Mouse (Mus musculus): ENCODE data around the gene Wdtc1.

The Wdtc1 gene

GRCm38 (mm10) chr4:133285299-133285698 lies 68.0 kb downstream of the Wdtc1 start:
- in situ Hi-C loops (cut with MboI, MseI), result no loop called here

GRCm38 (mm10) chr4:133282656-133283055 lies 70.6 kb downstream of the Wdtc1 start:
- in situ Hi-C loops (cut with MboI, MseI), result no loop called here

DNA sequence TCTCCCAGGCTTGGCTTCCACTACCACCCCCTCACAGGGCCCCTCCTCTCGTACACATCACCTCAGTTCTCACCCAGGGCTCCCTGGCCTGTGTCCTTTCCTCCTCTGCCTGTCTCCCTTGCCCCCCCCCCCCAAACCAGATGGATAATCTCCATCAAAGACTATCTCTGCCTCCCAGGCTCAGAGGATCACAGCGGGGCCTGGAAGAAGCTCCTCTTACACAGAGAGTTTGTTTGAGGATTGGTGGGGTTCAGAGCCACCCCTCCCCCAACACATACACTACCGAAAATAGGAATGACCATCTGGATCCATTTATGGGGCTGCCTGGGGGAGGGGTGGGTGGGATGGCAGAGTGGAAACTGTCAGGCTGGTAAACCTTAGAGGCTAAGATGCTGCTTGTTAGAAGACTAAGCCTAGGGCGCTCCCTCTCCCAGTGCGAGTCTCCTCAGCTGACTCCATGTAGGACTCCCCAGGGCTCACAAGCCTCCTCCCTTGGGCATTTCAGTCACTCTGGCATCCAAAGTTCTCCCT lies 71.3 kb downstream of the Wdtc1 start:
- in situ Hi-C loops (cut with MboI, MseI), result no loop called here

- in situ Hi-C loops (cut with MboI, MseI), result no loop called here
These were observed 71.8 kb downstream of the Wdtc1 start for GRCm38 (mm10) chr4:133281513-133281912.

GRCm38 (mm10) chr4:133278482-133278881 lies 74.8 kb downstream of the Wdtc1 start:
- in situ Hi-C loops (cut with MboI, MseI), result no loop called here

GRCm38 (mm10) chr4:133278067-133278466 lies 75.2 kb downstream of the Wdtc1 start:
- in situ Hi-C loops (cut with MboI, MseI), result no loop called here

GRCm38 (mm10) chr4:133277104-133278026 lies 75.9 kb downstream of the Wdtc1 start, which contains the start of gene Tmem222:
Tmem222 (minus strand) TSS chr4:133277792.
- in situ Hi-C loops (cut with MboI, MseI), result no loop called here

DNA sequence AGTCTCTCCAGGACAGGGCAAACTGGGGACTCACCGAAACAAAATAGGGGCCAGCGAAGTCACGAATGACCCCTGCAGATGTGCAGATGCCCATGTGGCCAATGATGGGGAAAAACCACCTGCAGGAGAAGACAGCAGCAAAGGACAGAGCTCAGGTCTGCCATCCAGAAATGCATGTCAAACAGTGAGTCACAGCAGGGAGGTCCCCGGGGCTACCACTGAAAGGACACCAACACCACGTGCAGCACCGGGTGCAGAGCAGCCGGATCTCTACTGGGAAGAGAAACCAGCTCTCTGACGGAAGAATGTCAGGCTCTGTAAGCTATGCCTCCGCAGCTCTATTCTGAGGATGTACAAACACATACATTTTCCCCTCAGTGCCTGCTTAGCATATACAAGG lies 82.4 kb downstream of the Wdtc1 start:
- in situ Hi-C loops (cut with MboI, MseI), result no loop called here

GRCm38 (mm10) chr4:133269596-133269995 lies 83.7 kb downstream of the Wdtc1 start:
- in situ Hi-C loops (cut with MboI, MseI), result no loop called here

DNA sequence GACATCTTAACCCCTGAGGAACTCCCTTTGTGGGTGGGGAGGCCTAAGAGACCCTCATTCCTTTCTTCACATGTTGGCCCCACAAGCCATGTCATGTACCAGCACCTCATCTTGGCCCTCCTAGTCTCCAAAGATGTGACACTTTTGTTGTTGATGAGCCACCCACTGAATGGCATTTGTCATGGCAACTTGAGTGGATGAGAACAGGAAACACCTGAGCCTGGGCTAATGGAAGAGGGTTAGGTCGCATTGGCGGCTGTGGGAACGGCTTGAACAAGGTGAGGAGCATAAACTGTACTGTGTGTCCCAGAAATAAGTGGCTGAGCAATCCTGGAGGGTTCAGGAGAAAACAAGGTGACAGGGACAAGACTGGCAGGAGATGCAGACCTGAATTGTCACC lies 84.3 kb downstream of the Wdtc1 start:
- in situ Hi-C loops (cut with MboI, MseI), result no loop called here

DNA sequence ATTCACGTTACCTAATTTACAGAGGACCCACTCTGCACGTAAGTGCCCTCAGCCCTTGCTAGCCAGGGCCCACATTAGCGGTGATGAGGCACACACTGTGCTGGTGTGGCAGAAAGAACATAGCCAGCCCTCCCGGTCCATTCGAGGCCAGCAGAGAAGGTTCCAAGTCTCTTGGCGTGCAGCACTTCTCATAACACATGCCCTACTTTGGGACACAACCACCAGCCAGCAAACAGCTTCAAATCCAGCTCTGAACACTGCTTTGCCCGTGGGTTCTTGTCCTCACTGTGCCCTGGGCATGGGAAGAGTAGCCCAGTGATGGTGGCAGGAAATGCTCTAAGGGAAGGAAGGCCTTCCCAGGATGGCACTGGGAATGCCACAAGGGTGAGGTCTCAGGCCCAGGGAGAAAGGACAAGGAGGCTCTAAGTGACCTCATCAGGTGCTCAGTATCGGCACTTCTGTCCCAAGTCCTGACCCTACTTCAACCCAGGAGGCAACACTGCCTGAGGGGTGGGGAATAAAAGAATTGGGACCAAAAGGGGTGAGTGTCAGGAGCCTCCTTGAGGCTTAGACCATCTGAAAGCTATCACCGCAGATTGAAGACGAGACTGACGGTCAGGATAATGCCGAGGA lies 86.9 kb downstream of the Wdtc1 start:
- in situ Hi-C loops (cut with MboI, MseI), result no loop called here

DNA sequence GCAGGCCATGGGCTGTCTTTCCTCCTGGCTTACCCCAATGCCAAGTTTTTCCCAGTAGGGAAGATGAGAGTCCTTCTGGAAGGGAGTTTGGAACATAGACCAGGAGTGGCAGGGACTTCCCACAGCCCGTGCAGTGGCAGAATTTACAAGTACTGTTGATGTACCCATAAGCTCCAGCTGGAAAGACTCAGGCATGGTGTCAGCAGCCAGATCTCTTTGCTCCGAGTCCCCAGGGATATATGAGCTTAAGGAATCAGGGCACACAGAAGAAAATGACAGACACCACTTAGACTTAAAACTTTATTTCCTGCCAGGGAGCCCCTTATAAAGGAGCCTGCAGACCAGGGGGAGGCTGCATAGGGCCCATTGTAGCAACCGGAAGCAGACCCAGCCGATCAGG lies 87.5 kb downstream of the Wdtc1 start:
- in situ Hi-C loops (cut with MboI, MseI), result no loop called here

DNA sequence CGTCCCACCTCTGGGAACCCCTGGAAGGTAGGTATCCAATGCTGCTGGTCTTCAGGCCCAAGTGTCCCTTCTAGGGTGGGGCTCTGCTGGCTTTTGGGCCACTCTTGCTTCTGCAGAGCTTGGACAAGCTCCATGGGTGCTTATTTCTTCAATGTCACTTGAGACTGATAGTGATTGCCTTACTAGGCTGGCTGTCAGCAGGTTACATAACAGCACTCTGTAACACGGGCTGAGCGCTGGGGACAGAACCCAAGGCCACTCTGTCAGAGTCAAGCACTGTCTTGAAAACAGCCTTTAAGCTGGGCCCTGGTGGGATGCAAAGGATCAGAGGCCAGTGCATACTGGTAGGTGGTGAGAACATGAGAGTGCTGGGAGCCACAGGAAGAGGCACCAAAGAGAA lies 88.0 kb downstream of the Wdtc1 start:
- in situ Hi-C loops (cut with MboI, MseI), result no loop called here

- in situ Hi-C loops (cut with MboI, MseI), result no loop called here
These were observed 88.7 kb downstream of the Wdtc1 start for GRCm38 (mm10) chr4:133264559-133264958.

DNA sequence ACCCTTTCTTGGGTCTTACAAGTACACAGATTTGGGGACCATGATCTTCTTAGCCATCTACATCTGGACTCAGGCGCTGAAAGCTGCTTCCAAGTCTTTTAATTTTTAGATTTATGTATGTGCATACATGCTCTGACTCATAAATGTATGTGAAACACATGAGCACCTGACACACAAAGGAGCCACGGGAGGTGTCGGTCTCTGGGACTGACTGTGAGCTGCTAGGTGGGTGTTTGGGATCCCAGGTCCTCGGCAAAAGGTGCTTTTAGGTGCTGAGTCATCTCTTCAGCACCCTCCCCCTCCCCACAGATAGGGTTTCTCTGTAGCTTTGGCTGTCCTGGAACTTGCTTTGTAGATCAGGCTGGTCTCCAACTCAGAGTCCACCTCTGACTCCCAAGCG lies 89.5 kb downstream of the Wdtc1 start:
- in situ Hi-C loops (cut with MboI, MseI), result no loop called here

DNA sequence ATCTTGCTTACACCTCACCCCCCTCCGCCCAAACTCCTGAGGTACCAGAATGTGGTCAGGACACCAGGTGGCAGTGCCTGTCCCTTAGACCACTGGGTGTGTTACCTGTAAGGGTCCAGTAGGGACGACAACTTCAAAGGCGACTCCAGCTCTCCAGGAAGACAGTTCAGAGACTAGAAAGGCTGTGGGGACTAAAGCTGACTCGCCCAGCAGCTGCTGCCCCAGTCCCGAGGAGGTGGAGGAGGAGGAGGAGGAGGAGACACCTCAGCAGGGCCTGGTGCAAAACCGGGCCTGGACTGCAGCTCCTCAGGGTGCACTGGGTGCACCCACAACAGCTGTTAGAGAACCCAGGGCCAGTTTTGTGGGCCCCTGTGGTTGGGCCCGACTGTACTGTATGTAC lies 90.4 kb downstream of the Wdtc1 start, which contains the start of gene Sytl1:
Sytl1 (minus strand) TSS at position 232 of the 400 bp plus-strand sequence.
- in situ Hi-C loops (cut with MboI, MseI), result no loop called here

DNA sequence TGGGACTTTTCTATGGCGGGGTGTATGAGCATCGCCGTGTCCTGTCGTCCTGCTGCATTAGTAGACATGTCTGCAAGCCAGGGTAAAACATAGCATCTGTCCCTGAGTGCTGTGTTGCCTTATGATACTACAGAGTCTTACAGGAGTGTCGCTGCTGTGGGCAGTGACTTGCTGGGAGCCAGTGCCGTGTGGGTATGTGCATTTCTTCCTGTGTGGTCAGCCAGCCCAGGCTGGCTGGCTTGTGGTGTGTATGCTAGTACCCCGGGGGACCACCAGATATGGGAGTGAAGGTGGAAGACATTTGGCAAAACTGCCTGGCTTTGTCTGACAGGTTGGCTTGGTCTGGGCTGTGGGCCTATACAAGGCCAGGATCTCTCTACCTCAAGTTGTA lies 90.9 kb downstream of the Wdtc1 start:
- in situ Hi-C loops (cut with MboI, MseI), result no loop called here

GRCm38 (mm10) chr4:133261641-133262374 lies 91.5 kb downstream of the Wdtc1 start:
- in situ Hi-C loops (cut with MboI, MseI), result no loop called here

DNA sequence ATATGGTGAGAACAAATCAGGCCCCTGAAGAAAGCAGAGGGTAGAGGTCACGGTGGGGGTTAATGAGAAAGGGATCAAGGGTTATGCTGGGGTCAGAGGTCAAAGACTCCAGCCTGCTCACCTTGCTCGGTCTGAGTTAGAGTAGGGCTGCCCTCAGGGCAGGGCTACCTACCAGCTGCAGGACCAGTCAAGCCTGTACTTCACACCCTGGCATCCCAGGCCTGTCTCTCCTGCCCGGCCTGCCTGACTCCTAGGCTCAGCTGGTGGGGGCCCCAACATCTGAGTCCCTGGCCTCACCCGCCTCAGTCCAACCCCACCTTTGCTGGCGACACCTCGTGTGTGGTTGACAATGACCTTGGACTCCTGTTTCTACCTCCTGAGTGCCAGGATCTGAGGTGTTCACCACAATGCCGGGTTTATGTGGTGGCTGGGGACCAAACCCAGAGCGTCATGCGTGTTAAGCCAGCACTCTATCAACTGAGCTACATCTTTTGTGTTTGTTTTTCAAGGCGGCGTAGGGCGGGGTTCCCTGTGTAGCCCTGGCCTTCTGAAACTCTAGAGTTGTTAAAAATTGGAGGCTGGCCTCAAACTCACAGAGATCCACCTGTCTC lies 95.4 kb downstream of the Wdtc1 start:
- in situ Hi-C loops (cut with MboI, MseI), result no loop called here

DNA sequence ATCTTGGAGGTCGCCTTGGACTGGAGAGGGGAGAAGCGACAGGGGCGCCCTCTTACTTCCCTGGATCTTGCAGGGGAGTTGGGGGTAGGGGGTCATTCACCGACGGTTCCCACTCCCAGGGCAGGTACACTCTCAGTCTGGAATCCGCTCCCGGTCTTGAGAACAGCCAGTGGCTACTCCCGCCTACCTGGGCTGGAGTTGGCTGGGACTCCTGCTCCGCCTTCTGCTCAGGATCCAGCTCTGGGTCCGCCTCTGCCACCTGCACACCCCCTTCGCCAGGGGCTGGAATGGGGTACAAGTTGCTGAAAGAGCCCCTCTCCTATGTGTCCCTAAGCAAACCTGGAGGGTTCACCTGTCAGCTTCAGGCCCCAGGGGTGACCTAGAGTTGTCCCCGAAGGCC lies 96.1 kb downstream of the Wdtc1 start:
- in situ Hi-C loops (cut with MboI, MseI), result no loop called here

DNA sequence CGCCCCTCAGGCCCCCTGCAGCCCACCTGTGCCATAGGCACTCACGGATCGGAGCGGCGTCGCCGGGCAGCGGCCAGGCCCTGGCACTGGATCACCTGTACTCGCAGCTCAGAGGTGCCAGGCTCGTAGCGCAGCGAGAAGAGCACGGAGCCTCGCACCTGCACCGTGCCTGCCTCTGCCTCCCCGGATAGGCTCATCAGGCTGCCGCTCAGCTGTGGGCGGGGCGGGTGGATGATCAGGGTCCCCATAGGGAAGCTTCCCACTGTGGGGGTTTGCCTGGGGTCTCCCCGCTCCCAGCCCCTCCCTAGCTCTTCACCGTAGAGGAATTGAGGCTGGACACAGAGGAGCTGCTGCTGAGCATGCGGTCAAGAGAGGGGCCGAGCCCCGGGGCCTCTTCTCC lies 96.5 kb downstream of the Wdtc1 start:
- in situ Hi-C loops (cut with MboI, MseI), result no loop called here

DNA sequence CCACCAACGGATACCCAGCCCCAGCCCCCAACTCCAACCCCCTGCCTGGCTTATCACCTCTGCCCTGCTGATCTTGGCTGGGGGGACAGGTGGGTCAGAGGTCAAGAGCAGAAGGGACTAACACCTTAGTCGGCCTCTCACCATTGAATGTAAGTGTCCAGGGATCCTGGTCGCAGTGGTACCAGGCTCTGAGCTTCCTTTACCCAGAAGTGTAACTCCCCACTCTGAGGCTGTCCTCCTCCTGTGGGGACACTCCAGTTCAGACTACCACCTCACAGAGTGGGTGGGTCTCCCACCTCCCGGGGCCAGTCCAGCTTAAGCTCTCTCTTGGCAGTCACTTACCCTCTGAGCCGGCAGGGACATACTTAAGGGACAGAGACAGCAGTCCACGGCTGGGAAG lies 97.9 kb downstream of the Wdtc1 start:
- in situ Hi-C loops (cut with MboI, MseI), result no loop called here
